14 mouse cellular contexts compared by ENCODE assay signal in genomic region chr4:130251763-130252162, GRCm38 (mm10). TPM values are rescaled to one million over a fixed set of nuclear protein-coding genes. Genes with fewer than 3 reads are reported as not detected.
DNase-seq lines count a peak whose midpoint lies in the region; ATAC-seq and TF ChIP-seq lines count a peak whose summit lies in the region.
"Had no signal": no experiment of that assay in that cellular context is flagged by ENCODE, and none has a peak within 500 bp of the region (broad histone marks: within the 10 kb centered on the region; RNA-seq: fewer than 3 reads in every experiment).

No protein-coding gene starts in this region.

- 0 out of 2 replicates have a peak, but pooled peaks have one; percentile 18 for ATAC-seq in heart, embryonic 11.5 days (replicated peaks; ENCODE audit: insufficient number of reproducible peaks, low FRiP score, low TSS enrichment)
- ATAC-seq in intestine, postnatal 0 days, result peak; percentile 65

- H3K27ac ChIP-seq in heart, embryonic 11.5 days (ENCODE audit: low read depth, low read length), result no peak overlapping the region
- H3K27ac ChIP-seq in MEL (ENCODE audit: control insufficient read depth, low read depth, low read length), result peak overlapping the region; percentile 68
- peak overlapping the region; percentile 64 for H3K27ac ChIP-seq in intestine, postnatal 0 days (ENCODE audit: low read depth, low read length)

- peak overlapping the region; percentile 34 for H3K4me2 ChIP-seq in heart, embryonic 11.5 days
- H3K4me2 ChIP-seq in intestine, postnatal 0 days (replicated peaks; ENCODE audit: low read depth), result peak overlapping the region; percentile 46

- no peak for TF ChIP-seq CTCF in MEL (IDR thresholded peaks at IDR 0.05 in 2 of 3, conservative IDR thresholded peaks at IDR 0.05 in 1 of 3; ENCODE audit: control insufficient read depth in 1 of 3, insufficient read depth in 1 of 3, low read depth in 2 of 3, low read length in 3 of 3, poor library complexity in 1 of 3, severe bottlenecking in 1 of 3)
- no peak for TF ChIP-seq CTCF in intestine, postnatal 0 days (IDR thresholded peaks at IDR 0.05; ENCODE audit: low read depth)

- H3K9ac ChIP-seq in heart, embryonic 11.5 days (ENCODE audit: low read depth, low read length), result no peak overlapping the region
- peak overlapping the region; percentile 56 for H3K9ac ChIP-seq in MEL (ENCODE audit: control insufficient read depth, low read depth, low read length, poor library complexity, severe bottlenecking)
- H3K9ac ChIP-seq in intestine, postnatal 0 days (ENCODE audit: low read depth, low read length), result no peak overlapping the region

- no peak overlapping the region for H3K4me3 ChIP-seq in heart, embryonic 11.5 days (ENCODE audit: low read depth, low read length)
- peak overlapping the region; percentile 49 to 86 for H3K4me3 ChIP-seq in MEL (ENCODE audit: control insufficient read depth in 1 of 2, insufficient read depth in 1 of 2, low read depth in 2 of 2, low read length in 2 of 2)
- H3K4me3 ChIP-seq in intestine, postnatal 0 days (ENCODE audit: low read depth, low read length), result no peak overlapping the region

- no peak for TF ChIP-seq POLR2A in MEL (IDR thresholded peaks at IDR 0.05; ENCODE audit: control insufficient read depth in 1 of 2, insufficient read depth in 1 of 2, low read depth in 1 of 2, low read length in 2 of 2, poor library complexity in 1 of 2)

- no peaks in the 10 kb centered on the region for H3K36me3 ChIP-seq in heart, embryonic 11.5 days (ENCODE audit: control insufficient read depth, insufficient read depth, low read length)
- peaks cover 0 to 5% of the 10 kb centered on the region in 2 experiments; a peak in 1 of 4 replicates for H3K36me3 ChIP-seq in MEL (ENCODE audit: control insufficient read depth in 1 of 2, insufficient read depth in 2 of 2, low read length in 2 of 2)
- no peaks in the 10 kb centered on the region for H3K36me3 ChIP-seq in intestine, postnatal 0 days (ENCODE audit: control insufficient read depth, insufficient read depth)

- WGBS in heart, embryonic 11.5 days (ENCODE audit: insufficient replicate concordance), result 21% methylated on average over 3 of the region's 3 CpGs
- 32% methylated on average over 3 of the region's 3 CpGs for WGBS in intestine, postnatal 0 days

- DNase-seq in heart, adult 18-20 months, result no peak
- peak; percentile 44 for DNase-seq in 416B (ENCODE audit: low read depth)
- DNase-seq in MEL (ENCODE audit: low read depth, low spot score), result peak; percentile 69
- DNase-seq in retina, postnatal 1 day, result no peak
- DNase-seq in thymus, postnatal 25 days, result no peak
- no peak for DNase-seq in urinary bladder, adult 2 months (ENCODE audit: low spot score)
- DNase-seq: layer of hippocampus, adult 9-11 months; right cerebral cortex, adult 18-20 months; thymus, postnatal 36 days had no signal

- H3K9me3 ChIP-seq in heart, embryonic 11.5 days (replicated peaks; ENCODE audit: control insufficient read depth, low read length), result no peaks in the 10 kb centered on the region
- no peaks in the 10 kb centered on the region for H3K9me3 ChIP-seq in MEL (replicated peaks; ENCODE audit: insufficient read depth, low read length)
- H3K9me3 ChIP-seq in intestine, postnatal 0 days (ENCODE audit: control insufficient read depth), result no peaks in the 10 kb centered on the region

- no peaks in the 10 kb centered on the region for H3K27me3 ChIP-seq in heart, embryonic 11.5 days (ENCODE audit: control insufficient read depth, insufficient read depth, low read length)
- no peaks in the 10 kb centered on the region for H3K27me3 ChIP-seq in MEL (ENCODE audit: control insufficient read depth in 1 of 2, insufficient read depth in 2 of 2, low read length in 2 of 2)
- H3K27me3 ChIP-seq in intestine, postnatal 0 days (replicated peaks; ENCODE audit: control insufficient read depth, insufficient read depth, low read length), result no peaks in the 10 kb centered on the region

- no peak for TF ChIP-seq RAD21 in MEL (IDR thresholded peaks at IDR 0.05; ENCODE audit: low read depth, low read length)

- H3K79me2 ChIP-seq in MEL (ENCODE audit: control insufficient read depth, insufficient read depth, low read length, poor library complexity), result no peaks in the 10 kb centered on the region

- peaks cover 12% of the 10 kb centered on the region; the same call in 1 of the 2 replicates for H3K4me1 ChIP-seq in heart, embryonic 11.5 days (ENCODE audit: control insufficient read depth, insufficient read depth, low read length)
- peaks cover 5 to 25% of the 10 kb centered on the region in 2 experiments; a peak in 3 of 4 replicates for H3K4me1 ChIP-seq in MEL (ENCODE audit: control insufficient read depth in 1 of 2, insufficient read depth in 2 of 2, low read length in 2 of 2)
- no peaks in the 10 kb centered on the region; the same call in 1 of the 2 replicates for H3K4me1 ChIP-seq in intestine, postnatal 0 days (replicated peaks; ENCODE audit: control insufficient read depth, insufficient read depth, low read length)

- TF ChIP-seq EP300 in MEL (IDR thresholded peaks at IDR 0.05; ENCODE audit: low read depth in 1 of 2, low read length in 2 of 2), result no peak; a peak in 1 of 4 replicates

TF ChIP-seq in MEL, 35 proteins besides CTCF, POLR2A, EP300 and RAD21:
- TF ChIP-seq MAX (IDR thresholded peaks at IDR 0.05; ENCODE audit: low read length), result peak; percentile 82; the same call in 1 of the 2 replicates
- no peak for TF ChIP-seq TBP (IDR thresholded peaks at IDR 0.05; ENCODE audit: low read depth, low read length)
- TF ChIP-seq ZC3H11A (IDR thresholded peaks at IDR 0.05; ENCODE audit: low read depth, low read length), result no peak
- no peak for TF ChIP-seq ZKSCAN1 (IDR thresholded peaks at IDR 0.05; ENCODE audit: low read depth, low read length)
- no peak; the same call in 1 of the 2 replicates for TF ChIP-seq SIN3A (IDR thresholded peaks at IDR 0.05; ENCODE audit: low read length)
- TF ChIP-seq USF1 (IDR thresholded peaks at IDR 0.05; ENCODE audit: low read depth, low read length), result peak; percentile 78
- TF ChIP-seq BHLHE40 (IDR thresholded peaks at IDR 0.05; ENCODE audit: borderline replicate concordance, low read depth, low read length), result peak; percentile 78
- TF ChIP-seq MAFK (IDR thresholded peaks at IDR 0.05; ENCODE audit: borderline replicate concordance, low read depth, low read length), result no peak
- peak; percentile 95 for TF ChIP-seq MXI1 (IDR thresholded peaks at IDR 0.05; ENCODE audit: low read depth, low read length)
- no peak for TF ChIP-seq ETS1 (IDR thresholded peaks at IDR 0.05; ENCODE audit: low read depth, low read length)
- TF ChIP-seq HCFC1 (IDR thresholded peaks at IDR 0.05; ENCODE audit: low read depth, low read length), result no peak
- TF ChIP-seq MYC (IDR thresholded peaks at IDR 0.05; ENCODE audit: low read depth, low read length), result peak; percentile 88
- TF ChIP-seq JUND (IDR thresholded peaks at IDR 0.05; ENCODE audit: low read depth, low read length), result no peak
- TF ChIP-seq CHD1 (IDR thresholded peaks at IDR 0.05; ENCODE audit: low read depth, low read length), result no peak
- TF ChIP-seq POLR2AphosphoS5 (IDR thresholded peaks at IDR 0.05; ENCODE audit: borderline replicate concordance, low read depth, low read length), result no peak
- TF ChIP-seq TCF12 (IDR thresholded peaks at IDR 0.05; ENCODE audit: low read depth, low read length), result no peak

RNA-seq across cellular contexts. Expression of gene Serinc2, which starts 27.2 kb away (rescaled TPM):
- polyA plus RNA-seq in heart, embryonic 11.5 days (2014; fragmentation: Nextera tagmentation; extraction: Ambion mirVana), result 10.8 and 11.6 TPM in 2 replicates
- total RNA-seq in heart, adult 18-20 months (2021), result 1 to 10 TPM; 2.0 to 2.2 TPM
- not detected in 2 replicates for total RNA-seq in MEL (2012; rRNA removed)
- under 1 TPM in 1 of 2 experiments, not detected in 1; 0.21 TPM for polyA plus RNA-seq in MEL (2012; ENCODE audit: insufficient read depth in 1 of 2, insufficient read length in 2 of 2, low read depth in 1 of 2, low replicate concordance in 2 of 2, missing spikeins in 1 of 2)
- polyA plus RNA-seq in intestine, postnatal 0 days (2015; fragmentation: Nextera tagmentation; extraction: Ambion mirVana), result 21.5 and 26.1 TPM in 2 replicates
- polyA plus RNA-seq in urinary bladder, adult 2 months (2012; rRNA removed), result 84.7 and 87.7 TPM in 2 replicates
- total RNA-seq: megakaryocyte-erythroid progenitor cell, adult 5-6 weeks had no signal

RNA-seq across cellular contexts. Expression of gene Gm853, which starts 29.6 kb away (rescaled TPM):
- polyA plus RNA-seq in heart, embryonic 11.5 days (2014; fragmentation: Nextera tagmentation; extraction: Ambion mirVana), result not detected in 2 replicates
- total RNA-seq in heart, adult 18-20 months (2021), result not detected
- total RNA-seq in MEL (2012; rRNA removed), result not detected in 2 replicates
- polyA plus RNA-seq in MEL (2012; ENCODE audit: insufficient read depth in 1 of 2, insufficient read length in 2 of 2, low read depth in 1 of 2, low replicate concordance in 2 of 2, missing spikeins in 1 of 2), result under 1 TPM in 1 of 2 experiments, not detected in 1; 0.04 TPM
- polyA plus RNA-seq in intestine, postnatal 0 days (2015; fragmentation: Nextera tagmentation; extraction: Ambion mirVana), result not detected in 2 replicates
- not detected in 2 replicates for polyA plus RNA-seq in urinary bladder, adult 2 months (2012; rRNA removed)
- total RNA-seq: megakaryocyte-erythroid progenitor cell, adult 5-6 weeks had no signal
- polyA plus RNA-seq: gonadal fat pad, adult 2 months had no signal

RNA-seq across cellular contexts. Expression of gene Fabp3, which starts 56.6 kb away (rescaled TPM):
- 514 and 562 TPM in 2 replicates for polyA plus RNA-seq in heart, embryonic 11.5 days (2014; fragmentation: Nextera tagmentation; extraction: Ambion mirVana)
- 1,000 to 10,000 TPM; 5,802 to 6,041 TPM for total RNA-seq in heart, adult 18-20 months (2021)
- not detected in 2 replicates for total RNA-seq in MEL (2012; rRNA removed)
- under 1 TPM in 1 of 2 experiments, not detected in 1; 0.60 TPM for polyA plus RNA-seq in MEL (2012; ENCODE audit: insufficient read depth in 1 of 2, insufficient read length in 2 of 2, low read depth in 1 of 2, low replicate concordance in 2 of 2, missing spikeins in 1 of 2)
- polyA plus RNA-seq in intestine, postnatal 0 days (2015; fragmentation: Nextera tagmentation; extraction: Ambion mirVana), result 5.0 and 7.1 TPM in 2 replicates
- 22.5 and 23.1 TPM in 2 replicates for polyA plus RNA-seq in urinary bladder, adult 2 months (2012; rRNA removed)
- total RNA-seq: megakaryocyte-erythroid progenitor cell, adult 5-6 weeks had no signal

RNA-seq across cellular contexts. Expression of gene Gm10570, which starts 56.7 kb away (rescaled TPM):
- 0.82 TPM in 1 of 2 replicates, not detected in the other for polyA plus RNA-seq in heart, embryonic 11.5 days (2014; fragmentation: Nextera tagmentation; extraction: Ambion mirVana)
- total RNA-seq in heart, adult 18-20 months (2021), result not detected
- not detected in 2 replicates for total RNA-seq in MEL (2012; rRNA removed)
- not detected for polyA plus RNA-seq in MEL (2012; ENCODE audit: insufficient read depth in 1 of 2, insufficient read length in 2 of 2, low read depth in 1 of 2, low replicate concordance in 2 of 2, missing spikeins in 1 of 2)
- not detected in 2 replicates for polyA plus RNA-seq in intestine, postnatal 0 days (2015; fragmentation: Nextera tagmentation; extraction: Ambion mirVana)
- polyA plus RNA-seq in urinary bladder, adult 2 months (2012; rRNA removed), result 0.21 and 1.1 TPM in 2 replicates
- total RNA-seq: megakaryocyte-erythroid progenitor cell, adult 5-6 weeks had no signal
- polyA plus RNA-seq: gonadal fat pad, adult 2 months; hindbrain, embryonic 11.5 days had no signal

Comparison
In these comparisons a context has a peak if more than half of its experiments do, and no peak if none do; other contexts are left out.
1. H3K4me3 ChIP-seq: peak in MEL (2 of 2); none in heart, embryonic 11.5 days (single experiment) and intestine, postnatal 0 days (single experiment).
2. DNase-seq: peak in 416B (single experiment) and MEL (single experiment); none in heart, adult 18-20 months (0 of 2), retina, postnatal 1 day (single experiment), thymus, postnatal 25 days (single experiment) and urinary bladder, adult 2 months (single experiment).
3. RNA of gene Fabp3, which starts 56.6 kb away (polyA plus RNA-seq): 514 to 562 TPM in heart, embryonic 11.5 days; 22.5 to 23.1 TPM in urinary bladder, adult 2 months, 5.0 to 7.1 TPM in intestine, postnatal 0 days and 0.60 TPM in MEL; every median in the first group is over 10 times any median in the second.